Mouse (Mus musculus) C2C12 (cell line): ENCODE measurements around the gene Gm9837. TPM values are rescaled to one million over a fixed set of nuclear protein-coding genes. Genes with fewer than 3 reads are reported as not detected.

Source experiments
- H3K27me3 ChIP-seq: one replicate; pipeline ENCODE4 v1.6.1; 2011; ENCODE audit not compliant: control insufficient read depth, insufficient read depth, insufficient read length
- H3K36me3 ChIP-seq: one replicate; pipeline ENCODE4 v1.6.1; 2011; ENCODE audit not compliant: control insufficient read depth, insufficient read depth
- H3K4me3 ChIP-seq: one replicate; pipeline ENCODE4 v1.5.1; 2011; ENCODE audit warnings: mild to moderate bottlenecking, control low read depth; ENCODE audit not compliant: poor library complexity, insufficient read depth, severe bottlenecking
- H3K79me2 ChIP-seq: one replicate; pipeline ENCODE4 v1.6.1; 2011; ENCODE audit not compliant: control insufficient read depth, insufficient read depth
- H3K79me3 ChIP-seq: one replicate; pipeline ENCODE4 v1.6.1; 2011; ENCODE audit warnings: low read depth, control low read depth
- H3ac ChIP-seq: one replicate; pipeline ENCODE3; 2011; ENCODE audit warnings: low read depth; ENCODE audit not compliant: control insufficient read depth, insufficient read length
- CEBPB ChIP-seq: IDR thresholded peaks from one replicate; pipeline ENCODE4 v1.6.1; 2011; ENCODE audit warnings: low read depth, mild to moderate bottlenecking, control low read depth, moderate library complexity
- CTCF ChIP-seq: IDR thresholded peaks from one replicate; pipeline ENCODE4 v1.5.1; 2011; ENCODE audit not compliant: control insufficient read depth, insufficient read depth, insufficient read length
- FOSL1 ChIP-seq: IDR thresholded peaks from one replicate; pipeline ENCODE4 v1.8.0; 2011; ENCODE audit warnings: mild to moderate bottlenecking, low read length; ENCODE audit not compliant: poor library complexity, insufficient read depth, severe bottlenecking
- MAX ChIP-seq: IDR thresholded peaks from one replicate; pipeline ENCODE4 v1.6.1; 2011; ENCODE audit warnings: mild to moderate bottlenecking, control low read depth
- MYOD1 ChIP-seq: IDR thresholded peaks from one replicate; pipeline ENCODE4 v1.6.1; 2011; ENCODE audit warnings: low read depth; ENCODE audit not compliant: control insufficient read depth, insufficient read length
- MYOG ChIP-seq: IDR thresholded peaks from one replicate; pipeline ENCODE4 v1.6.1; 2011; ENCODE audit not compliant: control insufficient read depth, insufficient read length; ENCODE audit errors: extremely low read depth
- USF1 ChIP-seq: IDR thresholded peaks from one replicate; pipeline ENCODE4 v1.6.1; 2011; ENCODE audit warnings: low read depth, mild to moderate bottlenecking, control low read depth, moderate library complexity
- long read RNA-seq, 2 experiments: library from polyadenylated mRNA; unstranded; transcript quantifications; one replicate each; pipeline ENCODE4 v2.0.0; 2019 to 2020
- polyA plus RNA-seq: library from polyadenylated mRNA; unstranded; fragments of >200 nt; fragmentation: generic; extraction: Trizol; gene quantifications from one replicate; pipeline ENCODE4 v1.2.1, GENCODE M21; 2012; ENCODE audit warnings: missing spikeins

Gene Gm9837
- not detected for polyA plus RNA-seq
- long read RNA-seq, experiment 1 = 0 reads
- long read RNA-seq, experiment 2 = 0 reads

DNA sequence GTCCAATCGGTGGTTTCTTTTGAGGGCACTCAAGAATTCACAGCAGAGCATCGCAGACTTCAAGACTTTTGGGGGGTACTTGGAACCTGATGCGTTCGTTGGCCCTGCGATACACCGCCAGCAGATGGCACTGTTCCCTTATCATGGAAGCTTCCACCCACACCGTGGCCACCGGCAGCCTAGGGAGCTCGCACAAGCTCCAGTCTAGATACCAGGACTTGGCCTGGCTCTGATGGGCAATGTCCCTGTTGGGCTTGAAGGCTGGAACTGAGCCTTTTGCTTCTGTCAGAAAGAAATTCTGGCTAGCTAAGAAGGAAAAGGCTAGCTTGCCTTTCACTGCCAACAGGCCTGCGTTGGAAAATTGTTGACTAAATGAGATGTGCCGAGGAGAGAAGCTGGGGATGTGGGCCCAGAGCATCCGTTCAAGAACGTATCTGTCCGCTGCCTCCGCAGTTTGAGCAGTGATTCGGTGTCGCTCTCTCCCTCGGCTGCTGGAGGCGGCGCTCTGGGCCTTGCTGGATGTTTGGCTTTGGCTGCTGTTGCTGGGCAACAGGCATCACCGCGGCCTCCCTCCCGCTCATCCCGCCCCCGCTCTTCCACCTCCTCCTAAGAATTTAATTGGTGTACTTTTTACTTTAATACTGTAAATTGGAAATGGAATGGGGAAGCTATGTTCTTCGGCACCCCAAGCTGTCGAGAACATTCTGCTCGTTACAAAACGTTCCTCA is at the start of gene Gm9837:
TSS of gene Gm9837 (minus strand) at position 512 of the 728 bp plus-strand sequence.
- Histone ChIP-seq H3K4me3 (no peak within 1 kb of the TSS), H3K79me2 (no peaks in the 10 kb centered on the region), H3K27me3 (peaks cover 15% of the 10 kb centered on the region), H3ac (peak within 1 kb of the TSS; percentile 51), H3K36me3 (no peaks in the 10 kb centered on the region), H3K79me3 (no peaks in the 10 kb centered on the region)
- TF ChIP-seq USF1 (no peak), CTCF (peak; percentile 96)

DNA sequence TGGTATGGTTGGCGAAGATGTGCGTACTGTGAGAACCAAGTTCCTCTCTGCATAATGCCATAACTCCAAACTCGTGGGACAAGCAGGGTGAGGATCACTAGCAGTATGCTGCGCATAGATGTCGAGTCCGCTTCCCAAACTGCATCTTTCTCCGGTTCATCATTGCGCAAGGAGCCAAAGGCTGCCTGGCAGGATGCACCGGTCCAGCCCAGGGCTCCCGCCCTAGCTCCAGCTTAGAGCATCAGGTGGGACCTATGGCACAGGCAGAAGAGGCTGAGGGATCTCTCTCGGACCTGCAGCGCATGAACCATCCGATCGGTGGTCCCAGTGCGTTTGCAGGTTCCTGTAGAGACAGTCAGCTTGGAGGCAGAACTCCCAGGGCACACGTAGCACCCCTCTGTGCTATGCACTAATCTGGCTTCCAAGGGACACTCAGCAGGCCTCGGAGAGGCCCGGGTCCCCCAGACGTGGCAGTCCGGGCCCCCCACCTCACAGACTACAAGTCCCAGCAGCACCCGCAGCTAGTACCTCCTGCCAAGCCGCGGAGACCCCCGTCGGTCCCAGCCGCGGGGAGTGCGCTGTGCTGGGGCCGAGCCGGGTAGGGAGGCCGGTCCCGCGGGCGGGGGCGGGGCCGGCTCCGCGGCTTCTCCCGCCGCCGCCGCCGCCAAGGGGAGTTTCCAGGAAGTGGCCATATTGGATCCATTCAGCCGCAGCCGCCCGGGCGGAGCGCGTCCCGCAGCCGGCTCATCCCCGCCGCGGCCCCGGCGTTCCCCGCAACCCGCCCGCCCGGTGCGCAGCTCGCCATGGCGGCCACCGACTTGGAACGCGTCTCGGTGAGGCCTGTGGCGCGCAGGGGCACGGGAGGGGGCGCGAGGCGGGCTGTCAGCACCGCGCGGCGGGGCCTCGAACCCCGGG is 49.2 kb upstream of the Gm9837 start, which contains the start of gene Sept8:
TSS of gene Sept8 (plus strand) at position 51 of the 915 bp plus-strand sequence.
- TF ChIP-seq CEBPB (peak; percentile 80), USF1 (no peak)
- H3K79me2 ChIP-seq = peaks cover 47% of the 10 kb centered on the region
- H3K79me3 ChIP-seq = peaks cover 36% of the 10 kb centered on the region
- no peaks in the 10 kb centered on the region for H3K36me3 ChIP-seq
- H3ac ChIP-seq = peak within 1 kb of the TSS; percentile 98
- H3K4me3 ChIP-seq = peak within 1 kb of the TSS; percentile 65
- no peaks in the 10 kb centered on the region for H3K27me3 ChIP-seq

DNA sequence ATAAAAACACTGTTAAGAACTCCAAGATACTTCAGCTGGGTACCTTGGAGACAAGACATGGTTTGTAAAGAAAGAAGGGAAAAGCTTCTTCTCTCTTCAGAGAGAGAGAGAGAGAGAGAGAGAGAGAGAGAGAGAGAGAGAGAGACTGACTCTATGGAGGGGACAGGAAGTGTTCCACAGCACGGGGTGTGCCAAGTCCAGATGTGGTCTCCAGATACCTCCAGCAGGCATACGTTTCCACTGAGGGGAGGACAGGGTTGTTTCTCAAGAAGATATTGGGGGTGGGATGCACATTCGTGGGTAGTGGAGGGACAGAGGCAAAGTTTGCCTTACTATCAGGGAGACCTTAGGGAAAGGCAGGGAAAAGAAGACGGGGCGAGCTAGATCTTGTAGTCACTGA is 48.5 kb upstream of the Gm9837 start:
- H3K27me3 ChIP-seq = no peaks in the 10 kb centered on the region
- H3K4me3 ChIP-seq = no peak overlapping the region
- H3K79me3 ChIP-seq = peaks cover 30% of the 10 kb centered on the region
- H3K79me2 ChIP-seq = peaks cover 40% of the 10 kb centered on the region
- TF ChIP-seq CTCF (no peak), CEBPB (no peak), MYOG (no peak)
- H3ac ChIP-seq = no peak overlapping the region
- no peaks in the 10 kb centered on the region for H3K36me3 ChIP-seq

DNA sequence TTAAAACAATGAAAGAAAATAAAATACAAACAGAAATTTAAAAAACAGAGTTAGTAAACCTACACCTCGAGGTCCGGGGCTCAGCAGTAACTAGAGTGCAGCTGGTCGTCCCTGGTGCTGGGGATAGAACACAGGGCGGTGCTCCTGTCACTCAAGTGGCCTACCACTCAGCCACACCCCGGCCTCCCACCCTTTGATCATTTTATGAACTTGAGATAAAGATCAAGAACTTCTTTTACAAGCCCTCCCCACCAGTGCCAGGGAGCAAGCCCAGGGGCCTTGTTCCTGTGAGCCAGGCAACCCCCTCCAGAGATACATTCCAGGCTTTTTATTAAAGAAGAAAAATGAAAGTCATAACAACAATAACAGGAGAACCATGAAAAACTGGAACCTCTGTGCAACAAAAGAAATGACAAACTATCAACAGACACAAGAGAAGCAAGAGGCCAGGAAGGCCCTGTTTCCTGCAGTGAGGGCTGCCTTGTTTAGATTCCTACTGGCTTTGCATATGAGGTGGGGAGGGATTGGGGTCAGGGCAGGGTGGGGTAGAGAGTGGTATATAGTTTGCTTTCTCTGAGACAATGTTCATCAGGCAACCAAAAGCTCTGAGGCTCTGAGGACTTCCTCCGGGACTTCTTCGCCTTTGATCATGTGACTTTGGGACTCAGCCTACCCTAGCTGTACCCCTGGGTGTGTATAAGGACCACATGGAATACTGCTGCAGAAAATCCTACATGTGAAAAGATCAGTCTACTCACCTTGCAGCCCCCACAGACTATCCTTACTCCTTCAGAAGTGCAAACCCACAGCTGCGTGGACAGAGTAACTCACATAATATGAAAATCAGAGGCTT is 46.7 kb upstream of the Gm9837 start:
- Histone ChIP-seq H3K36me3 (no peaks in the 10 kb centered on the region), H3K79me3 (peaks cover 12% of the 10 kb centered on the region), H3K79me2 (peaks cover 22% of the 10 kb centered on the region), H3ac (no peak overlapping the region), H3K4me3 (no peak overlapping the region), H3K27me3 (no peaks in the 10 kb centered on the region)
- no peak for TF ChIP-seq MAX
- TF ChIP-seq USF1 = no peak

DNA sequence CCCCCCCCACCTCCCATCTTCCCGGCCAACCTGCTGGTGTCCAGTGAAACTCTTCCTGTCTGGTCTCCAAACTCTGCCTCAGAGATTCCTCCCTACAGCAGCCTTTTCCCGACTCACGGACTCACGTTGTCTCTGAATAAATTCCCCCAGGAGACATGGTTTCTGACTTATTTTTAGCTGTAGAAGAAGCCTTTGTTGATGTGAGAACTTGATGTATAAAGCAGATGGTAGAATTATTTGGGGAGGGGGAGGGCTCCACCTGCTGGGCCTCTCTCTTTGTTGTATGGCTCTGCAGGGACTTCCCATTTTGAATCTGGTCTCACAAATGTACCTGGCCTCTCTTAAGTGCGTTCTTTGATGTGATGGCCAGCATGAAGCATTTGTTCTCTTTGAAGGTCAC is 40.1 kb upstream of the Gm9837 start:
- Histone ChIP-seq H3K27me3 (no peaks in the 10 kb centered on the region), H3K79me2 (no peaks in the 10 kb centered on the region), H3K36me3 (no peaks in the 10 kb centered on the region), H3K79me3 (no peaks in the 10 kb centered on the region), H3K4me3 (no peak overlapping the region), H3ac (no peak overlapping the region)
- TF ChIP-seq MAX = no peak
- no peak for TF ChIP-seq USF1
- no peak for TF ChIP-seq MYOD1
- no peak for TF ChIP-seq FOSL1
- TF ChIP-seq CTCF = no peak
- TF ChIP-seq CEBPB = no peak
- no peak for TF ChIP-seq MYOG

DNA sequence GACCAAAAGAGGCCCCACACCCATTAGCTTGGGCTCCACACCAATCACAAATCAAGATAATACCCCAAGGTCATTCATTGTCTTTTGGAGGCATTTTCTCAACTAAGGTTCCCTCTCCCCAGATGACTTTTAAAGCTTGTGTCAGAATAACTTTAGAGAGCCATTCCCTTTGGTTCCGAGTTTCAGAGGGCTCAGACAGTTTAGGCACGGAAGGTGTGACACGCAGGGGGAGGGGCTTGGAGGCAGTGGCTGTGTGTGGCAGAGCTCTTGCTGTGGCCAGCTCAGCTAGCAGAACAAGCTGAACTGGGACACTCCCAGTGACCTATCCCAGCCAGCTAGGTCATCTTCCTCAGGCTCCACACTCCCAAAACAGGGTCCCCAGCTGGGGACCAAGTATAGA is 38.3 kb upstream of the Gm9837 start:
- Histone ChIP-seq H3K4me3 (no peak overlapping the region), H3K36me3 (no peaks in the 10 kb centered on the region), H3K79me2 (no peaks in the 10 kb centered on the region), H3ac (no peak overlapping the region), H3K79me3 (no peaks in the 10 kb centered on the region), H3K27me3 (no peaks in the 10 kb centered on the region)
- TF ChIP-seq MAX (no peak), MYOG (no peak), MYOD1 (no peak), CEBPB (no peak), USF1 (no peak), FOSL1 (no peak), CTCF (no peak)
